Mouse (Mus musculus) embryonic fibroblast, embryonic 13.5 days (primary cell): Measurements from ENCODE around the gene Ppp6c. TPM values are rescaled to one million over a fixed set of nuclear protein-coding genes. Genes with fewer than 3 reads are reported as not detected.

Experiments used
- H3K27ac ChIP-seq: 2 replicates; pipeline ENCODE4 v1.5.1; 2012; ENCODE audit warnings: low read length, control low read depth, inconsistent platforms; ENCODE audit not compliant: insufficient read depth
- H3K4me1 ChIP-seq: 2 replicates; pipeline ENCODE4 v1.6.1; 2011; ENCODE audit warnings: low read length; ENCODE audit not compliant: control insufficient read depth, insufficient read depth
- H3K4me3 ChIP-seq: 2 replicates; pipeline ENCODE4 v1.5.1; 2011; ENCODE audit warnings: mild to moderate bottlenecking, control low read depth, low read length; ENCODE audit not compliant: insufficient read depth
- CTCF ChIP-seq: IDR thresholded peaks from 2 replicates; pipeline ENCODE4 v1.5.1; 2011; ENCODE audit warnings: mild to moderate bottlenecking, control low read depth, low read length, moderate library complexity, borderline replicate concordance; ENCODE audit not compliant: insufficient read depth
- POLR2A ChIP-seq: IDR thresholded peaks from 2 replicates; pipeline ENCODE4 v1.6.1; 2011; ENCODE audit warnings: low read depth, mild to moderate bottlenecking, control low read depth, low read length, moderate library complexity
- polyA plus RNA-seq: library from polyadenylated mRNA; stranded (reverse); fragments of >200 nt; gene quantifications from 2 replicates; pipeline ENCODE4 v1.2.4, GENCODE M21; 2011; ENCODE audit warnings: low read depth; ENCODE audit not compliant: missing spikeins, insufficient read length

Ppp6c gene
- polyA plus RNA-seq, 1 experiment: 89.2 TPM

DNA sequence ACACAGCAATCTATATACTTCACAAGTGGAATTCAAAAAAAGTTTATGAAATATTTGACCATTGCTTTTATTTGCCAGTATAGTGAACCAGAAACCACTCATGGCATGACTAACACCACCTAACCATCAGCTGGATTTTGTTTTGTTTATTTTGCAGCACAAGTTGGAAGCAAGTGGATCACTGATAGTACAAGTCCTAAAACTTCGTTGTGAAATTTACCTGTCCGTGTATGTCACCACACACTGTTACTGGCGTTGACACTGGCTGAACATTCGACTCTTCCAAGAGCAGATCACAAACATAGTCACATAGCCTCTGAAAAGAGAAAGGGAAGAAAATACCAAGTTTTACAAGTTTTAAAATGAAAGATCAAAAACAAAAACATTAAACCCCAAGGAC is 15.5 kb downstream of the Ppp6c start:
- H3K4me1 ChIP-seq: no peaks in the 10 kb centered on the region
- TF ChIP-seq CTCF: no peak
- TF ChIP-seq POLR2A: no peak
- H3K4me3 ChIP-seq: no peak overlapping the region
- H3K27ac ChIP-seq: no peak overlapping the region

GRCm38 (mm10) chr2:39203359-39203758 is 22.9 kb downstream of the Ppp6c start:
- no peak overlapping the region for H3K4me3 ChIP-seq
- H3K4me1 ChIP-seq: no peaks in the 10 kb centered on the region
- TF ChIP-seq POLR2A (no peak), CTCF (no peak)
- H3K27ac ChIP-seq: no peak overlapping the region

DNA sequence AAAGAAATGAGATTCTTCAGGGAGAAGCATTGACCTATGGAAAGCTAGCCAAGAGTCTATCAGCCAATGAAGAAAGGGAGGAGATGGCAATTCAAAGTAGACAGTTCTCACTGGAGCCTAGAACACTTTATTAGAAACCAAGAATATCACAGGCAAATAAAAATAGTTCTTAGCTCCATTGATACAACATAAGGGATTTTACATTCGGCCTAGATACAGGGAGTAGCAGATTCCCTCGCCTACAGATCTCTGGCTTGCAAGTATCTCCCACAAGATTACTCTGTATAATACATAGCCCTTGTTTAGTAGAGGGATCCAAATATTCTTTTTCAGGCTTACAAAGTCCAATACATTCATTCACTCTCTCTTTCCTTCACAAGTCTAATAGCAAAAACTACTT is 31.4 kb downstream of the Ppp6c start:
- Histone ChIP-seq H3K27ac (no peak overlapping the region), H3K4me3 (no peak overlapping the region), H3K4me1 (no peaks in the 10 kb centered on the region)
- TF ChIP-seq POLR2A (no peak), CTCF (no peak)

DNA sequence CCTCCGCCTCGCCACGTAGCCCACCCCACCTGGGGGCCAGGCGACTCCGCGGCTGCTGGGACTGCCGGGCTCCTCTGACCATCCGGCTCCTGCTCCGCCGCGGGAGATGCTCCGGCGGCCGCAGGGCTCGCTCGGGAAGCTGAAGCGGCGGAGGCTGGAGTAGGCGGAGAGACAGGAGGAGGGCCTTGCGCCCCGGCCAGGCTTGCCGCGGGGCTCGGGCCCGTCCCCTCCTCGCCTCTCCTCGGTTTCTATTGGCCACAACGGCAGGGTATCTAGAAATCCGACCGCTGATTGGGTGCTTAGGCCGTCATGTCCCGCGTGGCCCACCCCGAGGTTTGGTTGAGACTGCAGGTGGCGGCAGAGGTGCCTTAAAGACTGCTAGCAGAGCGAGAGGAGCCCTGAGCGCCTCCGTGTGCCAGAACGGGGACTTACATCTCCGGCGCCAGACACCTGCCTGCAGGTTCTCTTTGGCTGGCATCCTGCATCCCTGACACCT is 35.6 kb downstream of the Ppp6c start, which contains the start of gene Scai:
Scai (minus strand) TSS at position 174 of the 496 bp plus-strand sequence.
- TF ChIP-seq POLR2A (peak; percentile 74), CTCF (peak; percentile 67)
- H3K27ac ChIP-seq: peak within 1 kb of the TSS; percentile 12; the same call in 1 of the 2 replicates
- H3K4me3 ChIP-seq: peak within 1 kb of the TSS; percentile 69
- no peaks in the 10 kb centered on the region for H3K4me1 ChIP-seq

GRCm38 (mm10) chr2:39189961-39190560 is 36.2 kb downstream of the Ppp6c start:
- TF ChIP-seq CTCF (no peak), POLR2A (no peak)
- peak overlapping the region; percentile 12; the same call in 1 of the 2 replicates for H3K27ac ChIP-seq

GRCm38 (mm10) chr2:39185942-39186341 is 40.3 kb downstream of the Ppp6c start:
- Histone ChIP-seq H3K4me1 (no peaks in the 10 kb centered on the region), H3K27ac (no peak overlapping the region), H3K4me3 (no peak overlapping the region)
- TF ChIP-seq POLR2A (no peak), CTCF (no peak)

More at GRCm38 (mm10) chr2:39189961-39190560, 36.2 kb downstream of the Ppp6c start:
- peak overlapping the region; percentile 69 for H3K4me3 ChIP-seq
- no peaks in the 10 kb centered on the region for H3K4me1 ChIP-seq

DNA sequence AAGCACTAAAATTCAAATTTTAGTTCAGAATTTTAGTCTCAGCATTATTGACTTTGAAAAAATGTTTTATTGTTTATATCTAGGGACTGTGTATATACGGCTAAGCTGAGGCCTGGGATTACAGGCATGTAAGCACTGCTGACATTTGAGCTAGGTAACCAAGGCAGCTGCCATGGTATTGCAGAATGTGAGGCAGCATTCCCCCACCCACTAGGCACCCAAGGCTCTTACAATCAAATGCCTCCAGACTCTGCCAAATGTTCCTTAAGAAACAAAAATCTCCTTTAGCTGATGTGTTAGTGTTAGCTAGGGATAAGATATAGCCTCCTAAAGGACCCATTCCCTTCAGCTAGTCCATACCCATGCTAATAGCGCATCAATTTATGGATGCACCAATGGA is 42.7 kb downstream of the Ppp6c start:
- H3K27ac ChIP-seq: no peak overlapping the region
- no peak for TF ChIP-seq POLR2A
- no peak for TF ChIP-seq CTCF
- H3K4me1 ChIP-seq: no peaks in the 10 kb centered on the region
- no peak overlapping the region for H3K4me3 ChIP-seq

DNA sequence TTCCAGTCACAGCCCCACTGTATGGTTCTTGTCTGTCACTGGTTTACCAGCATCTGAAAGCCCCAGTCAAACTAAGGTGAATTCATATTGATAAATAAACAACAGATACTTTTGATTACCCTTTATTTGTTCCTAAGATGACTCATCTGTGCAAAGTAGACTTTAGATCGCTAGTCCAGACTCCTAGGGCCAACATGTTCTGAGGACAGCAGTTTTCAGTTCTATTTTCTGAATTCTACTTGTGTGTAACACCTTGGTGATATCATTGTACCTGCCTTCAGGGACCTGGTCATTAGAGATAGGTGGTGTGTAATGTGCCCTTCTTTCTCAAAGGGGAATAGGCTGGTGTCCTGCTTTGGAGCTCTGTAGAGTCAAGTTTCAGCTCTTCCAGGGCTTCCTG is 65.3 kb downstream of the Ppp6c start:
- Histone ChIP-seq H3K27ac (no peak overlapping the region), H3K4me1 (no peaks in the 10 kb centered on the region), H3K4me3 (no peak overlapping the region)
- TF ChIP-seq POLR2A (no peak), CTCF (no peak)

DNA sequence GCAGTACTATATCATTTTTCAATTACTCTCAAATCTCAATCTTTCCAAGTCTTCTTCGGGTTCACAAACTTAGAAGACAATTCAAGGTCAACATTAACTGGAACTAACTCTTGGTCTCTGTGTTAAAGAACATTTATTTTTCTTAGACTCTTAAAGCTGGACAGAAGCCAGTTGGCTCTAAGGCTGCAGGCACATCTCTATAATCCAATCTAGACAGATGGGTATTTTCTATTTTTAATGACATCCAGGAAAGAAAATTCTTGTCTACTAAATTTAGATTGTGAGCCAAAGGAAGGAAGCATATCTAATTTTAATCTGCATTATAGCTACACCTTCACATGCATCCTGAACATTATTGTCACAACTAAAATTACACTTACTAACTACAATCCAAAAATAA is 68.3 kb downstream of the Ppp6c start:
- Histone ChIP-seq H3K4me3 (no peak overlapping the region), H3K4me1 (no peaks in the 10 kb centered on the region), H3K27ac (no peak overlapping the region)
- no peak for TF ChIP-seq POLR2A
- TF ChIP-seq CTCF: no peak

- Histone ChIP-seq H3K4me1 (no peaks in the 10 kb centered on the region), H3K4me3 (no peak overlapping the region), H3K27ac (no peak overlapping the region)
- TF ChIP-seq POLR2A (no peak), CTCF (no peak)
Observed at GRCm38 (mm10) chr2:39156821-39157220, 69.4 kb downstream of the Ppp6c start.

GRCm38 (mm10) chr2:39150943-39151342 is 75.3 kb downstream of the Ppp6c start:
- Histone ChIP-seq H3K27ac (no peak overlapping the region), H3K4me1 (no peaks in the 10 kb centered on the region), H3K4me3 (no peak overlapping the region)
- no peak for TF ChIP-seq POLR2A
- TF ChIP-seq CTCF: no peak
